Mouse (Mus musculus) kidney, postnatal 36 days (tissue): ENCODE data around the gene Taar7b.

Source experiments
- DNase-seq, 2 experiments: peaks; one replicate each; pipeline ENCODE4 v3.0.0; 2021 to 2022; ENCODE audit warnings: mixed read lengths in 2 of 2

Gene Taar7b

DNA sequence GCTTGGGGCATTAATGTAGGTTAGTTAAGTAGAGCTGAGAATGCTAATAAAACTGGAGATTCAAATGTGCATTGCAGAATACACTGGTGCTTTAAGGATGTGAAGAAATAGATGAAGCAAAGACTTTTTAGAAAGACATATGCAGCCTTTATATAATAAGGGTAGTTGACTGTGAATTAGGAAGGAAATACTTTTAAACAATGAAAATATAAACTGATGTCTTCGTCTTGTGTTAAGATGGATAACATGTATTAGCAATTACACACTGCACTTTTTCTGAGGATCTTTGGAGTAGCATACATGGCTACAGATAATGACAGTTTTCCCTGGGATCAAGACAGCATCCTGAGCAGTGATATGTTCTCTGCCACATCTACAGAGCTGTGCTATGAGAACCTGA, at the start of gene Taar7b:
TSS of gene Taar7b (plus strand) at position 301 of the 400 bp plus-strand sequence.
- no peak for DNase-seq

DNA sequence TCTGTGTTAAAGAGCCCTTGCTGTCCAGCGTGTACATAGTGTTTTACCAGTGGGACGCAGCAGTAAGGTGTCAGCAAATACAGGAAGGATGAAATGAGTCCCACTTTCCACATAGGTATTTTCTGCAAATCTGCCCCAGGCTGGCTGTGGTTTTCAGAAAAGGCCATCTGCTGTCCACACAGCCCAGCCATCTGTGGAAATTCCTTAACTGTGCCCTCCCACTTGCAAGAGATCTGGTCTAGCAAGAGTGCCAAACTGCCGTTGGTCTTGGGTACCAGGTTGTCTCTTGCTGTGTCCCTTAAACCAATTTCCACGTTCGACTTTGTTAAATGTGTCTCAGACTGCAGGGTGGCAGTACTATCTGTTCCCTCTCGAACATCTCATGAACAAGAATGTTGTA, 48.0 kb upstream of the Taar7b start:
- DNase-seq: no peak

DNA sequence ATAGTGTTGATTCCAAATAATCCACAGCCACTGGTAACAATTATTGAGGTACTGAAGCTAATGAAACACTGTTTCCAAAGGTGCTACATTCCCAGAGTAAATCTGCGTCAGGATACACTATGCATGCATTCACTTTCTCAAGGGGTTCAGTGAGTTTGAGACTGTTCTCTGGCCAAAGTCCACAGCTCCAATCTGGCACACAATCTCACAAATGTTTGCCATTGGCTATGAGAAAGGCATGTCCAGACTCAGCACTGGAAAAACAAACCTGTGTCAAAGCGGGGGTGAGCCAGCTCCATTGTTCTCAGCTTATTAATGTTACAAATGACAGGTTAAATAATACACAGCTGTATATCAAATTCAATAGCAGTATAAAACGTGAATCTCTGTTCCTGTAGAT, 40.7 kb upstream of the Taar7b start:
- peak; percentile 63 to 72 for DNase-seq

DNA sequence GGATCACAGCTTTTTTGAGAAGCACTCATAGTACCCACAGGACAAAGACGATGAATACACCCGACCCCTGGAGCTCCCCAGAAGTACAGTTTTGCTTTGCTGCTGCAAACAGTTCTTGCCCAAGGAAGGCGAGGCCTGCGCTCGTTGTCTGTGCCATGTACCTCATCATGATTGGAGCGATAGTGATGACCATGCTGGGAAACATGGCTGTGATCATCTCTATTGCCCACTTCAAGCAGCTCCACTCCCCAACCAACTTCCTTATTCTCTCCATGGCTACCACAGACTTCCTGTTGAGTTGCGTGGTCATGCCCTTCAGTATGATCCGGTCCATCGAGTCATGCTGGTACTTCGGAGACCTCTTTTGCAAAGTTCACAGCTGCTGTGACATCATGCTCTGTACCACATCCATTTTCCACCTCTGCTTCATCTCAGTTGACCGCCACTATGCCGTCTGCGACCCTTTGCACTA, 39.3 kb upstream of the Taar7b start, which contains the start of gene Taar4:
TSS of gene Taar4 (plus strand) at position 51 of the 472 bp plus-strand sequence.
- DNase-seq: no peak

DNA sequence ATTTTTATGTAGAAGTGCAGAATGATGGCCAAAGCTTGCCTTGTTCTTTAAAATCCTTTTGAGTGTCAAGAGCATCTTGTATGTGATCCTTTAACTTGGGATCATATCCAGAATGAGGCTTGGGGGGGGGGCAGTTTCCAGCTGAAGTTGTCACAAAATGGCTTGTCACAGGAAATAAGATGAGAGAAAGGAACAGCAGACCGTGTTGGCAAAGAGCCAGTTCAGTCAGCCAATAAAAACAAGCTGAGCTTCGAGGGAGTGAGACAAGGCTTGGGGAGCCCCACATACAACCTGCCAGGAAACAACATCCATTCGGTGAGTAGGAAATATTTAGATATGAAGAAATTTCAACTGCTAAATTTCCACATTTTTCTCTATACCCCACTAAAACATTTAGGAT, 36.3 kb upstream of the Taar7b start:
- DNase-seq: peak in 1 of 2 experiments; percentile 7

DNA sequence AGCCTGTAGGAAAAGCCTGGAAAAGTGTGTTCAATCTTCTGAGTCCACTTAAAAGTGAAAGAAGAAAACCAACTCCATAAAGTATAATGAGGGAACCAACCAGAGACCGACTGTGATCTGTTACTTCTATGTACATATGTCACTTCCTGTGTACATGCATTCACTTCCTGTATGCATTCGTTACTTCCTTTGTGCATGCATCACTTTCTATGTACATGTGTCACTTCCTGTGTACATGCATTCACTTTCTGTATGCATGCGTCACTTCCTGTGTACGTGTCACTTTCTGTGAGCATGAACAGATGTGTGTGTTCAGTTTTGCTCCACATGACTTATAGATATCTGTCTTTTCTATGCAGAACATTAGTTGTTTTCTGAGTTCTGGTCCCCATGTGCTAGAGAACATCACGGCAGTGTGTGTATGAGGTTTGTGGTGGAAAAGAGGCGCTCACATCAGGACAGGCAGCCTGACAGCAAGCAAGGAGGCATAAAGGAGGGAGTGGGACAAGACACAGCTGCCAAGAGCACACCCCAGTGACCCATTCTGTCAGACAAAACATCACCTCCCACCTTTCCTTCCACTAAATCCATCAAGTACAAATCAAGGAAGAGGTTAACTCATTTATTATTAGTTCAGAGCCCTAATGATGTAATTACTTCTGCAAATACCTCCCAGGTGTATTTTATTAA, 34.7 kb upstream of the Taar7b start:
- no peak for DNase-seq

DNA sequence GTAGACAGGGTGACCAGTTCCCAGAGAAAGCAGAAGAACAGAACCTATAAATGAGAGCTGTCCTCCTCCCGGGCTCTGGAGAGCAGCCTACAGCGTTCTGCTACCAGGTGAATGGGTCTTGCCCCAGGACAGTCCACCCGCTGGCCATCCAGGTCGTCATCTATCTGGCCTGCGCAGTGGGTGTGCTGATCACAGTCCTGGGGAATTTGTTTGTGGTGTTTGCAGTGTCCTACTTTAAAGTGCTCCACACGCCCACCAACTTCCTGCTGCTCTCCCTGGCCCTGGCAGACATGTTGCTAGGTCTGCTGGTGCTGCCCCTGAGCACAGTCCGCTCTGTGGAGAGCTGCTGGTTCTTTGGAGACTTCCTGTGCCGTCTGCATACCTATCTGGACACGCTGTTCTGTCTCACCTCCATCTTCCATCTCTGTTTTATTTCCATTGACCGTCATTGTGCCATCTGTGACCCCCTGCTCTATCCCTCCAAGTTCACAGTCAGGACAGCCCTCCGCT, 29.0 kb upstream of the Taar7b start, which contains the start of gene Taar5:
TSS of gene Taar5 (plus strand) at position 51 of the 510 bp plus-strand sequence.
- DNase-seq: no peak

DNA sequence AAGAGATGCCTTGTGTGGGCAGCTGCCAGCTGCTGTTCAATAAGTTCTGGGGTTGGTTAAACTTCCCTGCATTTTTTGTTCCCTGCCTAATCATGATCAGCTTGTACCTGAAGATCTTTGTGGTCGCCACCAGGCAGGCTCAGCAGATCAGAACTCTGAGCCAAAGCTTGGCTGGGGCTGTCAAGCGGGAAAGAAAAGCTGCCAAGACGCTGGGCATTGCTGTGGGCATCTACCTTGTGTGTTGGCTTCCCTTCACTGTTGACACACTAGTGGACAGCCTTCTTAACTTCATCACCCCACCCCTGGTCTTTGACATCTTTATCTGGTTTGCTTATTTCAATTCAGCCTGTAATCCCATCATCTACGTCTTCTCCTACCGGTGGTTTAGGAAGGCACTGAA, 28.5 kb upstream of the Taar7b start:
- DNase-seq: no peak

DNA sequence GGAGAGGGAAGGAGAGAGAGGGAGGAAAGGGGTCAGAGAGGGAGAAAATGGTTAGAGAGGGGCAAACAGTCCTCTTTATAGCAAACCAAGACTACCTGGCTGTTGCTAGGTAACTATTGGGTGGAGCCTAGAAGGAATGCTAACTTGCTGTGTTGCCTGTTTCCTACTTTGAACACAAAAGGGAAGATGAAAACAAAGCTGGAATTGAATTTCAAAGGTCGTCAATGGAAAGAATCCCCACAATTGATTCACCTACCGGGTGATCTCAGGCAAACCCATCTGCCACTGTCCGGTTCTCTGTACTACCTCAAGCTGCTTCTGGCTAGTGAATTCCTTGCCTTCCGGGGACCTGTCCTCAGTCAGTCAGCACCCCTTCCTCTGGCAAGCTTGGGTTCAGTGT, 21.8 kb upstream of the Taar7b start:
- DNase-seq: no peak

DNA sequence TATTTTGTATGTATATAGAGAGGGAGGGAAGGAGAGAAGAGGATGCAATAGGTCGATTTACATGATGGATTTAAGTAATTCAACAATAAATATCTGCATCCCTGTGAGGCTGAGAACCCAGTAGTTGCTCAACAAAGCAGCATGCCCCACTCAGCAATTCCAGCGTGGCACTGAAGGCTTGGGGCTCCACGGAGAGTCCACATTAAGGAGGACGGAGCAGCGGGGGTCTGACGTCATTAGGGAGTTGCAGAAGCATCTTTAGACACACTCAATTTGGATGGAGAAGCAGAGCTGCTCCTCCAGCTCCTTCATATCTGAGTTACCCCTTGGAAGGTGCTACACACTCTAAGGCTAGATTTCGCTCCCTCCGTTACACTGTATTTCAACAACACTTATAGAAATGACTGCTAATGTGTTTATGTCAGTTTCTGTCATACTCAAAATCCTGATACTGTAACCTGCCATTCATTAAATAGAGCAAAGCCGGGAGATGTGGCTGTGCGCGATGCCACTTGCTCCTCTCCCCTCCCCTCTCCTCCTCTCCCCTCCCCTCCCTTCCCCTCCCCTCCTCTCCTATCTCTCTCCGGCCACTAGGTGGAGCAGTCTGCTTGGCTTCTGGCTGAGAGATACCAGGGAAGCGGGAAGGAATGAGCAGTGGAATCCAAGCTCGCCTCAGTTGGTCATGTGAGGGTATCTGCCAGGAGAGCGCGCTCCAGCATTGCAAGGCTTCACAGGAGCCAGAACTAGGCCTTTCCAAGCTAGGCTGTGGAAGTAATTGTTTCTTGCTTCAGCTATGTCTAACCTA, 20.6 kb upstream of the Taar7b start:
- peak; percentile 81 to 87 for DNase-seq

DNA sequence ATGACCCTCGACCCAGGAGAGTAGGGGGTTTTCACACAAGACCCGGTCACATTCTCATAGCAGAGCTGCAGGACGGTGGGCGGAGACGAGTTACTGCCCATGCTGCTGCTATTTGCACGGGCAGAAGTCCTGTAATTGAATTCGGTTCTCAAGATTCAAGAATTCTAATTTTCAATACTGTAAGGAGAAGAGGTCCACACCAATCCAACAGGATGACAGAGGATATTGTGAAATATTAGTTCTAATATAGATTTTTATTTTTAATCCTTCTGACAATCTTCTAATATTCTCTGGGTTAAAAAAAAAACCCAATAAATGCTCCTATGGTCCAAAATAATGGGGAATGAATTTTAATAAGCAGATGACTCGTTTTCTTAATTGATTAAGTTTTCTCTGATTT, 14.2 kb upstream of the Taar7b start, which contains the start of gene Taar6:
TSS of gene Taar6 (minus strand) at position 101 of the 400 bp plus-strand sequence.
- no peak for DNase-seq

DNA sequence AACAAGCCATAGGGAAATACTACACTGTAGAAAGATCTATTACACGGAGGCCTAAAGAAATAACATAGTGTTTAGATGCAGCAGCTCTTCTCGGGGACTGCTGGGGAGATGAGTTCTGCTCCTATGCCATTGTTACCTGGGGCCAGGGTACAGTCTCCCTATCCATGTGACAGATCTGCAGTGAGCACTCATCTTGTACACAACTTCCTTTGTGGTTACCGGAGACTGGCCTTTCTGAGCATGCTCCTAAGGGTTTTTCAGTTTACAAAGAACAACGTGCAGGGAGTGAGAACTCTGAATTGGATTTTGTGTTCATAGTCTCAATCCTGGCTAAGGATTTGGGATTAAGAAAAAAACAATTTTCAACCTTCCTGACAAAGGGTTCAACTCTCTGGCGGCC, 13.3 kb upstream of the Taar7b start:
- DNase-seq: no peak

DNA sequence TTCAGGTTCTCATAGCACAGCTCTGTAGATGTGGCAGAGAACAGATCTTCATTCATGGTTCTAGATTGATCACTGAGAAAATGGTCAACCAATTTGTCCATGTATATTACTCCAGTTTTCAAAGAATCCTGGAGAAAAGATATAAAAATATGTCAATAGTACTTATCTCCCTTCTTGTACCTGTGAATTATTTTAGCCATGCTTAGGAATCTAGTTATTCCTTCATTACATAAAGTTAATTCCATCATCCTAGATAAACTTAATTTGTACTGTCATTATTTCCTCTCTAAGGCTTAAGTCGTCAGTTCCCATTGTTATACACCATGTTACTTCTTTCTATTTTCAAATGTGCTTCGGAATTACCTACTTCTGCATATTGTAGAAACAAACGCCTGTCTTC, 6.4 kb upstream of the Taar7b start, which contains the start of gene Taar7a:
TSS of gene Taar7a (minus strand) at position 101 of the 400 bp plus-strand sequence.
- no peak for DNase-seq

DNA sequence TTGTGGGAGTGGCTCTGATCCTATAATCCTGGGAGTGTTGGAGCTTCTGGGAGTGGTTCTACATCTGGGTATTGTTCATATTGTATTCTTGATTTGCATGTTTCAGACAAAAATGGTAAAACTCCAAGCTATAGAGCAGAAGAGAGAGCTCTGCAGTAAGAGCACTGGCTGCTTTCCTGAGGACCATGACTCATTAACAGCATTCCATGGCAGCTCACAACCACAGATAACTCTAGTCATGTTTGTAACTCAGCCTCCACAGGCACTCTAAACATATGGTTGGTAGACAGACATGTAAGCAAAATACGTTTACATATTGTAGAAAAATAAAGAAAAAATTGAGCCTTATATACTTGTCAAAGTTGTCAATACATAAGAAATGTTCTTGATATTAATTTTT, 6.7 kb downstream of the Taar7b start:
- no peak for DNase-seq

DNA sequence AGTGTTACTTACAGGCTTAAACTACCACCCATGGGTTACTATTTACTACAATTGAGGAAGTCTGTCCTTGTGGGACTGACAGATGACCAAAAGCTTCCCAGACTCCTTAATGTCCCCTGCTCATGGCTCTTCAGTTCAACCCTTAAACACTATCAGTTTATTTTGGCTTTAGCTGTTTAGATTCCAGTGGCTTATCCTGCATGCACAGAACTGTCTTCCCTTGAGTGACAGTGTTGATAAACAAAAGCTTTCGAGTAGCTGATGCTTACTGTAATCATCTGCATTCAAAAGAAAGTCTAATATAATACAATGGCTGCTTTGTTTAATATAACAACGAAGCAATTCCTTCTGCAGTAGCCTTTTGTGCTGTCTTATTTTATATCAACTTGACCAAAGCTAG, 7.3 kb downstream of the Taar7b start:
- no peak for DNase-seq

DNA sequence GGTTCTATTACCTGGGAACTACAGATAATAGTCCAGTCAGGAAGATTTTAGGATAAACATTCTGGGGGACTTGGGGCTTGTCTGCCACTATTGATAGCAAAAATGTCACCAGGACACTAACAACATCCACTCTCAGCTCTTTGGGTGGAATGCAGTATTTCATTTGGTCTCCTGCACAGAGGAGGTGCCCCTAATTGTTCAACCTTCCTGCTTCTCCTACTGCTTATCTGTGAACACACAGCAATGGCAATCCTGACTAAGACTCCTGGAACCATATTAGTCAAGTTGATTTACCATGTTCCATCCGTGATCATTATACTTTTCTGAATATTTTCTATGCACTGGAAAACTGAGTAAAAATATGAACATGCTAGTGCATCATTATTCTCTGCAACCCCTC, 8.4 kb downstream of the Taar7b start:
- DNase-seq: no peak

DNA sequence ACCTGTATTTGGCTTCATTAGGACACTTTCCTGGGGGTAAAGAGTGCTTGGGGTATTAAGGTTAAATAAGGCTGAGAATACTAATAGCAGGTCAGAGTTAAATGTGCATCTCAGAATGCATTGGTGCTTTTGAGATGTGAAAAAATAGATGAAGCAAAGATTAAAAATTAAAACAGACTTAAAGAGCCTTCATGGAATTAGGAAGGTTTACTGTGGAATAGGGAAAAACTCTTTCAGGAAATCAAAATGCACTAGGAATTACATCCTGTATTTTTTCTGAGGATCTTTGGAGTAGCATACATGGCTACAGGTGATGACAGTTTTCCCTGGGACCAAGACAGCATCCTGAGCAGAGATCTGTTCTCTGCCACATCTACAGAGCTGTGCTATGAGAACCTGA, 27.2 kb downstream of the Taar7b start, which contains the start of gene Taar7d:
TSS of gene Taar7d (plus strand) at position 301 of the 400 bp plus-strand sequence.
- DNase-seq: no peak

DNA sequence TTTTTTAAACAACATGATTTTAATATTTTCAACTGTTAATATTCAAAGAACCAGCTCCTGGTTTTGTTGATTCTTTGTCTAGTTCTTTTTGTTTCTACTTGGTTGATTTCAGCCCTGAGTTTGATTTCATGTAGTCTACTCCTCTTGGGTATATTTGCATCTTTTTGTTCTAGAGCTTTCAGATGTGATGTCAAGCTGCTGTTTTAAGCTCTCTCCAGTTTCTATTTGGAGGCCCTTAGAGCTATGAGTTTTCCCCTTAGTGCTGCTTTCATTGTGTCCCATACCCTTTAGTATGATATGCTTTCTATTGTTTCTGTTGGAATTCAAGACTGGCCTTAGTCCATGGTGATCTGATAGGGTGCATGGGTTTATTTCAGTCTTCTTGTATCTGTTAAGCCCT, 31.6 kb downstream of the Taar7b start:
- no peak for DNase-seq

DNA sequence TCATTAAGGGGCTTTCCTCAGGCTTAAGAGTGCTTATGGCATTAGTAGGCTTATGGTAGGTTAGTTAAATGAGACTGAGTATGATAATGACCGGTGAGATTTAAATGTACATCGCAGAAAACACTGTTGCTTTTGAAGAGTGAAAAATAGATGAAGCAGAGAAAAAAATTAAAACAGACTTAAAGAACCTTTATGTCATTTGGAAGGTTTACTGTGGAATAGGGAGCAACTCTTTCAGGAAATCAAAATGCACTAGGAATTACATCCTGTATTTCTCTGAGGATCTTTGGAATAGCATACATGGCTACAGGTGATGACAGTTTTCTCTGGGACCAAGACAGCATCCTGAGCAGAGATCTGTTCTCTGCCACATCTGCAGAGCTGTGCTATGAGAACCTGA, 37.6 kb downstream of the Taar7b start, which contains the start of gene Taar7e:
TSS of gene Taar7e (plus strand) at position 301 of the 400 bp plus-strand sequence.
- DNase-seq: no peak

DNA sequence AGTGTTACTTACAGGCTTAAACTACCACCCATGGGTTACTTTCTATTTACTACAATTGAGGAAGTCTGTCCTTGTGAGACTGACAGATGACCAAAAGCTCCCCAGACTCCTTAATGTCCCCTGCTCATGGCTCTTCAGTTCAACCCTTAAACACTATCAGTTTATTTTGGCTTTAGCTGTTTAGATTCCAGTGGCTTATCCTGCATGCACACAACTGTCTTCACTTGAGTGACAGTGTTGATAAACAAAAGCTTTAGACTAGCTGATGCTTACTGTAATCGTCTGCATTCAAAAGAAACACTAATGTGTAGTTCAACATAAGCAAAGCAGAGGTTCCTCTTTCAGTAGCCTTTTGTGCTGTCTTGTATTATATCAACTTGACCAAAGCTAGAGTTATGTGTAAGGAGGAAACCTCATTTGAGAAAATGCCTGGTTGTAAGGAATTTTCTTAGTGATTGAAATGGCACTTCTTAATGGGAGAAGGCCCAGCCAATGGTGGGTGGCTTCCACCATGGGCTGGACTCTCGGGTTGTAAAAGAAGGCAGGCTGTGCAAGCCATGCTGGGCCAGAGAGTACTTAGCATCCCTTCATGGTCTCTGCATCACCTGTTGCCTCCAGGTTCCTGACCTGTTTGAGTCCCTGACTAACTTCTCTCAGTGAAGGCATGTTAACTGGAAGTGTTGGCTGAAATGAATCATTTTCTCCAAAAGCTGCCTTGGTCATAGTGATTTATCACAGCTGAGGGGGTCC, 40.6 kb downstream of the Taar7b start:
- DNase-seq: no peak

DNA sequence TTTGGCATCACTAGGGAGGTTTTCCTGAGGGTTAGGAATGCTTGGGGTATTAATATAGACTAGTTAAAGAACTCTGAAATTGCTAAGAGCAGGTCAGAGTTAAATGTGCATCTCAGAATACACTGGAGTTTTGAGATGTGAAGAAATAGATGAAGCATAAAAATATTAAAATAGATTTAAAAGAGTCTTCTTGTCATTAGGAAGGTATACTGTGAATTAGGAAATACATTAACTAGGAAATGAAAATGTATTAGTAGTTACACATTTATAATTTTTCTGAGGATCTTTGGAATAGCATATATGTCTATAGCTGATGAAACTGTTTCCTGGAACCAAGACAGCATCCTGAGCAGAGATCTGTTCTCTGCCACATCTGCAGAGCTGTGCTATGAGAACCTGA, 49.5 kb downstream of the Taar7b start, which contains the start of gene Taar7f:
TSS of gene Taar7f (plus strand) at position 301 of the 400 bp plus-strand sequence.
- no peak for DNase-seq
